Mouse (Mus musculus): Measurements from ENCODE around the gene Tmem230. TPM values are rescaled to one million over a fixed set of nuclear protein-coding genes. Genes with fewer than 3 reads are reported as not detected.

Tmem230 gene
- polyA plus RNA-seq, 1 experiment = 67.0 TPM

GRCm38 (mm10) chr2:132206316-132206881, 41.2 kb downstream of the Tmem230 start:
- Histone ChIP-seq H3K4me3 (replicated peaks; ENCODE audit: extremely low read depth, low read depth, low read length) (no peak overlapping the region), H3K4me1 (ENCODE audit: control insufficient read depth, insufficient read depth, low read length) (0 out of 2 replicates have a peak, but pooled peaks cover 4% of the 10 kb centered on the region)
- no peak for TF ChIP-seq POLR2A (IDR thresholded peaks at IDR 0.05; ENCODE audit: borderline replicate concordance, extremely low read depth, low read depth, low read length)
- no peak for TF ChIP-seq CTCF (IDR thresholded peaks at IDR 0.05; ENCODE audit: insufficient read depth, low read length)
- WGBS = 80% methylated on average over 16 of the region's 16 CpGs
- DNase-seq = no peak

GRCm38 (mm10) chr2:132205549-132205948, 42.1 kb downstream of the Tmem230 start:
- 69% methylated on average over 4 of the region's 4 CpGs for WGBS
- H3K4me3 ChIP-seq (replicated peaks; ENCODE audit: extremely low read depth, low read depth, low read length) = no peak overlapping the region
- DNase-seq = no peak
- H3K4me1 ChIP-seq (ENCODE audit: control insufficient read depth, insufficient read depth, low read length) = 0 out of 2 replicates have a peak, but pooled peaks cover 4% of the 10 kb centered on the region
- TF ChIP-seq POLR2A (IDR thresholded peaks at IDR 0.05; ENCODE audit: borderline replicate concordance, extremely low read depth, low read depth, low read length) = no peak
- TF ChIP-seq CTCF (IDR thresholded peaks at IDR 0.05; ENCODE audit: insufficient read depth, low read length) = no peak

- TF ChIP-seq POLR2A (IDR thresholded peaks at IDR 0.05; ENCODE audit: borderline replicate concordance, extremely low read depth, low read depth, low read length) (no peak), CTCF (IDR thresholded peaks at IDR 0.05; ENCODE audit: insufficient read depth, low read length) (peak; percentile 26; the same call in 1 of the 2 replicates)
- WGBS = 59% methylated on average over 3 of the region's 3 CpGs
- Histone ChIP-seq H3K4me1 (ENCODE audit: control insufficient read depth, insufficient read depth, low read length) (0 out of 2 replicates have a peak, but pooled peaks cover 4% of the 10 kb centered on the region), H3K4me3 (replicated peaks; ENCODE audit: extremely low read depth, low read depth, low read length) (no peak overlapping the region)
- peak; percentile 19 for DNase-seq
Observed at GRCm38 (mm10) chr2:132203773-132204172, 43.8 kb downstream of the Tmem230 start.

GRCm38 (mm10) chr2:132203186-132203585, 44.4 kb downstream of the Tmem230 start:
- DNase-seq = no peak
- WGBS = 40% methylated on average over 3 of the region's 3 CpGs
- no peak for TF ChIP-seq CTCF (IDR thresholded peaks at IDR 0.05; ENCODE audit: insufficient read depth, low read length)
- TF ChIP-seq POLR2A (IDR thresholded peaks at IDR 0.05; ENCODE audit: borderline replicate concordance, extremely low read depth, low read depth, low read length) = no peak
- Histone ChIP-seq H3K4me1 (ENCODE audit: control insufficient read depth, insufficient read depth, low read length) (0 out of 2 replicates have a peak, but pooled peaks cover 4% of the 10 kb centered on the region), H3K4me3 (replicated peaks; ENCODE audit: extremely low read depth, low read depth, low read length) (no peak overlapping the region)

- H3K4me1 ChIP-seq (ENCODE audit: control insufficient read depth, insufficient read depth, low read length) = no peaks in the 10 kb centered on the region
- DNase-seq = no peak
- WGBS = 79% methylated on average over 9 of the region's 9 CpGs
- no peak overlapping the region for H3K4me3 ChIP-seq (replicated peaks; ENCODE audit: extremely low read depth, low read depth, low read length)
- TF ChIP-seq CTCF (IDR thresholded peaks at IDR 0.05; ENCODE audit: insufficient read depth, low read length) (no peak), POLR2A (IDR thresholded peaks at IDR 0.05; ENCODE audit: borderline replicate concordance, extremely low read depth, low read depth, low read length) (no peak)
Observed at GRCm38 (mm10) chr2:132198017-132198933, 49.3 kb downstream of the Tmem230 start.

GRCm38 (mm10) chr2:132195602-132196001, 52.0 kb downstream of the Tmem230 start:
- 78% methylated on average over 2 of the region's 2 CpGs for WGBS
- H3K4me3 ChIP-seq (replicated peaks; ENCODE audit: extremely low read depth, low read depth, low read length) = no peak overlapping the region

GRCm38 (mm10) chr2:132190602-132191161, 56.9 kb downstream of the Tmem230 start:
- 81% methylated on average over 3 of the region's 3 CpGs for WGBS
- Histone ChIP-seq H3K4me3 (replicated peaks; ENCODE audit: extremely low read depth, low read depth, low read length) (no peak overlapping the region), H3K4me1 (ENCODE audit: control insufficient read depth, insufficient read depth, low read length) (no peaks in the 10 kb centered on the region)
- no peak for DNase-seq
- TF ChIP-seq CTCF (IDR thresholded peaks at IDR 0.05; ENCODE audit: insufficient read depth, low read length) (no peak), POLR2A (IDR thresholded peaks at IDR 0.05; ENCODE audit: borderline replicate concordance, extremely low read depth, low read depth, low read length) (no peak)

More at GRCm38 (mm10) chr2:132195602-132196001, 52.0 kb downstream of the Tmem230 start:
- no peak for TF ChIP-seq CTCF (IDR thresholded peaks at IDR 0.05; ENCODE audit: insufficient read depth, low read length)
- no peak for TF ChIP-seq POLR2A (IDR thresholded peaks at IDR 0.05; ENCODE audit: borderline replicate concordance, extremely low read depth, low read depth, low read length)
- no peak for DNase-seq
- no peaks in the 10 kb centered on the region for H3K4me1 ChIP-seq (ENCODE audit: control insufficient read depth, insufficient read depth, low read length)

Other genes with a start within 250 kb of the Tmem230 start
- gene Rassf2, start 217.5 kb downstream of the Tmem230 start, polyA plus RNA-seq (2012; rRNA removed) = 26.6 and 27.1 TPM in 2 replicates
- gene Slc23a2, start 102.7 kb downstream of the Tmem230 start, polyA plus RNA-seq (2012; rRNA removed) = 82.2 and 83.1 TPM in 2 replicates
- gene Pcna, start 5.5 kb upstream of the Tmem230 start, polyA plus RNA-seq (2012; rRNA removed) = 52.7 and 59.2 TPM in 2 replicates
- 67.1 and 76.5 TPM in 2 replicates for gene Cds2, start 15.3 kb upstream of the Tmem230 start, polyA plus RNA-seq (2012; rRNA removed)
- not detected in 2 replicates for gene Prokr2, start 137.6 kb upstream of the Tmem230 start, polyA plus RNA-seq (2012; rRNA removed)

All from lung, adult 2 months (tissue).